Mouse (Mus musculus) kidney, embryonic 15.5 days (tissue): ENCODE measurements around the gene Tedc2. TPM values are rescaled to one million over a fixed set of nuclear protein-coding genes. Genes with fewer than 3 reads are reported as not detected.
A peak's percentile ranks its signal among the peaks of the same experiment; 100 is the strongest.

Experiments used
- ATAC-seq: fragments of 200-750 bp; cut with Nextera tagmentation; replicated peaks from 2 replicates; pipeline ENCODE4 v1.8.0; 2017; ENCODE audit warnings: moderate TSS enrichment; ENCODE audit not compliant: low FRiP score
- H3K27ac ChIP-seq: fragments of 300-500 bp; sonication (generic); 2 replicates; pipeline ENCODE4 v1.5.1; 2015; ENCODE audit warnings: mild to moderate bottlenecking, inconsistent platforms
- H3K27me3 ChIP-seq: fragments of 300-500 bp; sonication (generic); 2 replicates; pipeline ENCODE4 v1.6.1; 2015; ENCODE audit warnings: inconsistent platforms
- H3K36me3 ChIP-seq: fragments of 300-500 bp; sonication (generic); 2 replicates; pipeline ENCODE4 v1.6.1; 2015; ENCODE audit warnings: inconsistent platforms
- H3K4me1 ChIP-seq: fragments of 300-500 bp; sonication (generic); 2 replicates; pipeline ENCODE4 v1.6.1; 2015; ENCODE audit warnings: inconsistent platforms
- H3K4me2 ChIP-seq: fragments of 300-500 bp; sonication (generic); 2 replicates; pipeline ENCODE4 v1.6.1; 2015; ENCODE audit warnings: moderate library complexity, mild to moderate bottlenecking, inconsistent platforms
- H3K4me3 ChIP-seq: fragments of 300-500 bp; sonication (generic); replicated peaks from 2 replicates; pipeline ENCODE4 v1.5.1; 2015; ENCODE audit warnings: mild to moderate bottlenecking, inconsistent platforms
- H3K9ac ChIP-seq: fragments of 300-500 bp; sonication (generic); 2 replicates; pipeline ENCODE4 v1.6.1; 2015; ENCODE audit warnings: mild to moderate bottlenecking, inconsistent platforms
- H3K9me3 ChIP-seq: fragments of 300-500 bp; sonication (generic); replicated peaks from 2 replicates; pipeline ENCODE4 v1.6.1; 2016; ENCODE audit warnings: inconsistent platforms
- WGBS: fragments of 180-500 bp; shearing (Covaris S2); methylation state at CpG from one replicate; pipeline ENCODE4 v1.1.7; 2015; ENCODE audit warnings: mixed read lengths; 5-methylcytosine and 5-hydroxymethylcytosine counted together
- polyA plus RNA-seq: library from polyadenylated mRNA; unstranded; fragments of >200 nt; fragmentation: Nextera tagmentation; extraction: Ambion mirVana; gene quantifications from 2 replicates; pipeline ENCODE4 v1.2.1, GENCODE M21; 2015

Tedc2 gene
- polyA plus RNA-seq, 1 experiment from 2014 or later = 14.3 TPM

- H3K9ac ChIP-seq = no peak overlapping the region
- WGBS = 73% methylated on average over 3 of the region's 3 CpGs
These were observed 16.8 kb downstream of the Tedc2 start for GRCm38 (mm10) chr17:24203611-24204534.

GRCm38 (mm10) chr17:24203068-24203467, 17.6 kb downstream of the Tedc2 start:
- Histone ChIP-seq H3K27ac (no peak overlapping the region), H3K4me2 (no peak overlapping the region), H3K9me3 (no peaks in the 10 kb centered on the region), H3K27me3 (peaks cover 24% of the 10 kb centered on the region), H3K4me1 (peaks cover 54% of the 10 kb centered on the region), H3K9ac (no peak overlapping the region), H3K4me3 (no peak overlapping the region), H3K36me3 (no peaks in the 10 kb centered on the region)
- no peak for ATAC-seq
- 63% methylated on average over 4 of the region's 4 CpGs for WGBS

More at GRCm38 (mm10) chr17:24203611-24204534, 16.8 kb downstream of the Tedc2 start:
- Histone ChIP-seq H3K27ac (no peak overlapping the region), H3K9me3 (no peaks in the 10 kb centered on the region), H3K4me1 (peaks cover 62% of the 10 kb centered on the region), H3K27me3 (peaks cover 27% of the 10 kb centered on the region), H3K36me3 (no peaks in the 10 kb centered on the region), H3K4me3 (peak overlapping the region; percentile 73; the same call in 1 of the 2 replicates), H3K4me2 (peak overlapping the region; percentile 96)
- ATAC-seq = no peak

GRCm38 (mm10) chr17:24201092-24201491, 19.6 kb downstream of the Tedc2 start:
- H3K27me3 ChIP-seq = peaks cover 4% of the 10 kb centered on the region; the same call in 1 of the 2 replicates
- no peak overlapping the region for H3K9ac ChIP-seq
- H3K36me3 ChIP-seq = no peaks in the 10 kb centered on the region
- H3K9me3 ChIP-seq = no peaks in the 10 kb centered on the region
- H3K27ac ChIP-seq = no peak overlapping the region
- no peak overlapping the region for H3K4me3 ChIP-seq
- ATAC-seq = no peak
- no peak overlapping the region for H3K4me2 ChIP-seq
- peaks cover 34% of the 10 kb centered on the region for H3K4me1 ChIP-seq
- 82% methylated on average over 4 of the region's 4 CpGs for WGBS

- H3K4me3 ChIP-seq = no peak overlapping the region
- H3K9ac ChIP-seq = 0 out of 2 replicates have a peak overlapping the region, but pooled peaks have one; percentile 12
- no peaks in the 10 kb centered on the region for H3K36me3 ChIP-seq
- H3K4me1 ChIP-seq = peaks cover 24% of the 10 kb centered on the region
- H3K4me2 ChIP-seq = no peak overlapping the region
- H3K27me3 ChIP-seq = no peaks in the 10 kb centered on the region
- ATAC-seq = 0 out of 2 replicates have a peak, but pooled peaks have one; percentile 38
- WGBS = 55% methylated on average over 4 of the region's 4 CpGs
- H3K27ac ChIP-seq = no peak overlapping the region
- H3K9me3 ChIP-seq = no peaks in the 10 kb centered on the region
These were observed 20.9 kb downstream of the Tedc2 start for GRCm38 (mm10) chr17:24199741-24200140.

- ATAC-seq = no peak
- WGBS = 94% methylated on average over 4 of the region's 4 CpGs
These were observed 21.4 kb downstream of the Tedc2 start for GRCm38 (mm10) chr17:24199252-24199651.

GRCm38 (mm10) chr17:24197032-24197824, 23.4 kb downstream of the Tedc2 start:
- Histone ChIP-seq H3K36me3 (no peaks in the 10 kb centered on the region), H3K9ac (no peak overlapping the region), H3K9me3 (no peaks in the 10 kb centered on the region), H3K27me3 (no peaks in the 10 kb centered on the region), H3K4me3 (no peak overlapping the region), H3K4me1 (peaks cover 8% of the 10 kb centered on the region), H3K27ac (no peak overlapping the region), H3K4me2 (no peak overlapping the region)
- no peak for ATAC-seq
- 73% methylated on average over 15 of the region's 15 CpGs for WGBS

More at GRCm38 (mm10) chr17:24199252-24199651, 21.4 kb downstream of the Tedc2 start:
- Histone ChIP-seq H3K36me3 (no peaks in the 10 kb centered on the region), H3K4me2 (no peak overlapping the region), H3K4me3 (no peak overlapping the region), H3K9me3 (no peaks in the 10 kb centered on the region), H3K9ac (no peak overlapping the region), H3K4me1 (peaks cover 19% of the 10 kb centered on the region), H3K27ac (no peak overlapping the region), H3K27me3 (no peaks in the 10 kb centered on the region)

GRCm38 (mm10) chr17:24195349-24195748, 25.3 kb downstream of the Tedc2 start:
- H3K36me3 ChIP-seq = no peaks in the 10 kb centered on the region
- H3K27ac ChIP-seq = no peak overlapping the region
- H3K9me3 ChIP-seq = no peaks in the 10 kb centered on the region
- no peak overlapping the region for H3K4me3 ChIP-seq
- H3K9ac ChIP-seq = no peak overlapping the region
- no peak overlapping the region for H3K4me2 ChIP-seq
- 57% methylated on average over 2 of the region's 2 CpGs for WGBS
- no peaks in the 10 kb centered on the region for H3K27me3 ChIP-seq
- H3K4me1 ChIP-seq = peaks cover 8% of the 10 kb centered on the region
- ATAC-seq = no peak

GRCm38 (mm10) chr17:24193769-24194168, 26.9 kb downstream of the Tedc2 start:
- H3K9me3 ChIP-seq = no peaks in the 10 kb centered on the region
- no peaks in the 10 kb centered on the region for H3K27me3 ChIP-seq
- no peak overlapping the region for H3K4me3 ChIP-seq
- H3K4me1 ChIP-seq = no peaks in the 10 kb centered on the region
- no peak overlapping the region for H3K4me2 ChIP-seq
- no peak overlapping the region for H3K27ac ChIP-seq
- H3K36me3 ChIP-seq = peaks cover under 1% of the 10 kb centered on the region; the same call in 1 of the 2 replicates
- 81% methylated on average over 5 of the region's 5 CpGs for WGBS
- no peak for ATAC-seq
- no peak overlapping the region for H3K9ac ChIP-seq

- H3K27ac ChIP-seq = no peak overlapping the region
- ATAC-seq = no peak
- no peaks in the 10 kb centered on the region for H3K9me3 ChIP-seq
- no peak overlapping the region for H3K4me3 ChIP-seq
- no peak overlapping the region for H3K4me2 ChIP-seq
- no peak overlapping the region for H3K9ac ChIP-seq
- WGBS = 87% methylated on average over 8 of the region's 8 CpGs
- no peaks in the 10 kb centered on the region for H3K4me1 ChIP-seq
- H3K27me3 ChIP-seq = no peaks in the 10 kb centered on the region
- H3K36me3 ChIP-seq = peaks cover 5% of the 10 kb centered on the region; the same call in 1 of the 2 replicates
These were observed 27.4 kb downstream of the Tedc2 start for GRCm38 (mm10) chr17:24193268-24193667.

GRCm38 (mm10) chr17:24192848-24193247, 27.8 kb downstream of the Tedc2 start:
- Histone ChIP-seq H3K4me3 (no peak overlapping the region), H3K4me2 (no peak overlapping the region), H3K4me1 (no peaks in the 10 kb centered on the region), H3K9ac (no peak overlapping the region), H3K36me3 (peaks cover 8% of the 10 kb centered on the region; the same call in 1 of the 2 replicates), H3K27me3 (no peaks in the 10 kb centered on the region), H3K9me3 (no peaks in the 10 kb centered on the region), H3K27ac (no peak overlapping the region)
- WGBS = 58% methylated on average over 8 of the region's 8 CpGs
- ATAC-seq = no peak

GRCm38 (mm10) chr17:24191481-24191880, 29.2 kb downstream of the Tedc2 start:
- peaks cover 10% of the 10 kb centered on the region; the same call in 1 of the 2 replicates for H3K36me3 ChIP-seq
- H3K27ac ChIP-seq = no peak overlapping the region
- H3K27me3 ChIP-seq = no peaks in the 10 kb centered on the region
- H3K9ac ChIP-seq = no peak overlapping the region
- H3K9me3 ChIP-seq = no peaks in the 10 kb centered on the region
- H3K4me3 ChIP-seq = no peak overlapping the region
- WGBS = 70% methylated on average over 4 of the region's 4 CpGs
- no peak overlapping the region for H3K4me2 ChIP-seq
- no peaks in the 10 kb centered on the region for H3K4me1 ChIP-seq
- ATAC-seq = no peak

- Histone ChIP-seq H3K27me3 (no peaks in the 10 kb centered on the region), H3K4me3 (no peak overlapping the region), H3K4me1 (no peaks in the 10 kb centered on the region), H3K9ac (no peak overlapping the region), H3K36me3 (peaks cover 12% of the 10 kb centered on the region), H3K27ac (no peak overlapping the region), H3K9me3 (no peaks in the 10 kb centered on the region), H3K4me2 (no peak overlapping the region)
- ATAC-seq = no peak
- 87% methylated on average over 2 of the region's 2 CpGs for WGBS
These were observed 29.7 kb downstream of the Tedc2 start for GRCm38 (mm10) chr17:24190934-24191333.
